Mouse (Mus musculus): ENCODE measurements around the gene Tgfbrap1.

GRCm38 (mm10) chr1:43006051-43006514, 92.4 kb downstream of the Tgfbrap1 start:
- no peak for TF ChIP-seq CTCF (IDR thresholded peaks at IDR 0.05; ENCODE audit: insufficient read depth, low read depth, low read length)
- TF ChIP-seq POLR2A (IDR thresholded peaks at IDR 0.05; ENCODE audit: insufficient read depth, low read depth, low read length): no peak
